Mouse (Mus musculus) 3134 (cell line): Measurements from ENCODE around the gene Baz2b.
A peak's percentile ranks its signal among the peaks of the same experiment; 100 is the strongest.

Experiments
- DNase-seq: peaks from one replicate; pipeline ENCODE4 v3.0.0-alpha.2; 2011; ENCODE audit warnings: low spot score; ENCODE audit not compliant: insufficient read length; ENCODE audit errors: extremely low read depth

Gene Baz2b

DNA sequence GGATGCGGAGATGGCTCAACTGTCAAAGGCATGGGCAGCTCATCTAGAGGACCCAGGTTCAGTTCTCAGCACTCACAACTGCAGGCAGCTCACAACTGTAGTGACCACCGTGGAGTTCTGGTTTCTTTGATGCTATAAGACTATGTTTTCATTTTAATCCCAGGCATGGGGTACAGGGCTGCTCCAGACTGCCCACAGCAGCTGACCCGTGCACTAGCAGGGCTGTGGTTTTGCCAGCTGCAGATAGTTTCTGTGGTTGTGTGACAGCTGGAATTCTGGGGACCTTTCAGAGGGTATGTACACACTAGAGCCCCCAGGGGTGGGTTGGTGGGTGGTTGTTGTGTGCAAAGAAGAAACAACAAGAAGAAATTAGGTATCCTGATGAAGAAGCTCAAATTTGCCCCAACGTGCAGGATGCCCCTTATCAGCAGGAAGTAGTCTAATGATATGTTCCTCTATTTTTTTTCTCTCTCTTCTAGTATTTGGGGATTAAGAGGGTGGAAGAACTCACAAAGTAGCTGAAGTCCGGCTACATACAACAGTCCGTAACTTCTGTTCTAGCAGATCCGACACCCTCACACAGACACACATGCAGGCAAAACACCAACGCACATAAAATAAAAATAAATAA, 6.6 kb downstream of the Baz2b start:
- no peak for DNase-seq

DNA sequence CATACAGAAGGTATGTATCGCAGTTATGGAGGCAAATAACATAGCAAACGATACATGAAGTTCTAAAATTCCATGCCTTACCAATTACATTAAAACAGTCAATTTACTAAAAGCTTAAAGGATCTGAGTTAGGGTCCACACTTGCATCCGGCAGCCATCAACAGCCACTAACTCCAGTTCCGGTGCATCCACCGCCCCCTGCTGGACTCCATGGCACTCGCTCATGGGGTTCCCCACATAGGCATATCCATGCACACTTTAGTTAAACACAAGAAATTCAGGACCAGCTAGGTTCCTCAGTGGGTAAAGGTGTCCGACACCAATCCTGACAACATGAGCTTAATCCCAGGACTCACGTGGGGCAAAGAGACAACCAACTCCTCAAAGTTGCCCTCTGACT, 9.0 kb downstream of the Baz2b start:
- DNase-seq: peak; percentile 19

DNA sequence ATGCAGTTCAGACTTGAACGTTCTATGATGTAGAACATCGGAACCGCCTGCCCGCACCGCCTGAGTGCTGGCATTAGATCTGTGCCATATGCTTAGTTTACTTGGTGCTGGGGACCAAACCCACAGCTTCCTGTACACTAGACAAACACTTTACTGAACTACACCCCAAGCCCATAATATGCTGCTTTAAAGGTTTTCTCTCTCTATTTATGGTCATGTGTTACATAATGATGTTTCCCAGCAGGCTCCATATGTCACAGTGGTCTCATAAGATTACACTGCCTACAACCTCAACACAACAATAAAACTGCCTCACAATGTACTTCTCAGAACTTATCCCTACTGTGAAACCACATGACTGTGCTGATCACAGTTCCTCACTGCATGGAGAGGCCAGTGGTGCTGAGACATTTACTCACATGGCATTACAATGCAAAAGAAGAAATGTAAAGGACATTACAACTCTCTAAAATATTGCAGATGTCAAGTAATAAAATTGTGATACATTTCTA, 9.5 kb downstream of the Baz2b start:
- DNase-seq: no peak

DNA sequence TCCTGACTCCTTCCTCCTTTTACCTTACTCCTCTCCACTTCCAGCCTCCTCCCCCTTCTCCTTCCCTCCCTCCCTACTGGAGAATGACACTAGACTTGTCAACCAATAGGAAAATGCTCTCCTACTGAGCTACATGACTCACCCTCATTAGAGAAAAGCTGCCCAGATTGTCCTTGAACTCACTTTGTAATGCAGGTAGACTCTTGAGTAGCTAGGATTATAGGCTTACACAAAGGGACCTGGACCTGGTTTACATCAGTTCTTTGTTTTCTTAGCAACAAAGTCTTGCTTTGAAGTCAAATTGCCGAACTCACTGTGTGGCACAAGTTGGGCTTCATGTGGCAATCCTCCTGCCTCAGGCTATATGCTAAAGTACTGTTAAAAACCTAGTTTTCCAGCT, 12.8 kb downstream of the Baz2b start:
- no peak for DNase-seq

DNA sequence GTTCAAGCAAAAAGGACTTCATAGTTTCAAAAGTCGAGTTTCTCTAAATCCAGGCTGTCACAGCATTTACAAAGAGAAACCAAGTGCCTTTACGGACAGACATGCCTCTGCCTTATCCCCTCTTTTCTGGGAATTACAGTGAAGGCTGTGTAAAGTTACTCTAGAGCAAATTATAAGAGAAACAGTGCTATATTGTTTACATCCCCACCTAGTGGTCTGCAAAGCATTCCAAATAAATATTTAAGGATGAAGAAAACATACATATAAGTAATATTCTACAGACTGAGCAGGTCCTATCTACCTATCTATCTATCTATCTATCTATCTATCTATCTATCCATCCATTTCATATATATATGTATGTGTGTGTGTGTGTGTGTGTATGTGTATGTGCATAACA, 27.9 kb downstream of the Baz2b start:
- no peak for DNase-seq

DNA sequence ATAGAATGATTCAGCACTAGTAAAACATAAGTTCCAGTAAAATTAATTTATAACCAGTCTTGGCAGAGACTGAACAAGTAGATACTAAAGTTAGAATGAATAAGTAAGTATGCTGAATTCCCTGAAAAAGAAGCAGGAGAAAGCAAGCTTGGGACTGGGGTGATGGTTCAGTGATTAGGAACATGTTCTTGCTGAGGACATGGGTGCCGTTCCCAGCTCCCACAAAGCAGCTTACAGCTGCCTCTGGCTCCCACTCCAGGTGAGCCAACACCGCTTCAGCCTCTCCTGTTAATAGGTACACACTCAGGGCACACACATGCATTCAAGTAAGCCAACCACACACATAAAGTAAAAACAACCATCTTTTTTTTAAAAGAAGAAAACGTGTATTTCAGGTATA, 32.1 kb downstream of the Baz2b start:
- DNase-seq: no peak

DNA sequence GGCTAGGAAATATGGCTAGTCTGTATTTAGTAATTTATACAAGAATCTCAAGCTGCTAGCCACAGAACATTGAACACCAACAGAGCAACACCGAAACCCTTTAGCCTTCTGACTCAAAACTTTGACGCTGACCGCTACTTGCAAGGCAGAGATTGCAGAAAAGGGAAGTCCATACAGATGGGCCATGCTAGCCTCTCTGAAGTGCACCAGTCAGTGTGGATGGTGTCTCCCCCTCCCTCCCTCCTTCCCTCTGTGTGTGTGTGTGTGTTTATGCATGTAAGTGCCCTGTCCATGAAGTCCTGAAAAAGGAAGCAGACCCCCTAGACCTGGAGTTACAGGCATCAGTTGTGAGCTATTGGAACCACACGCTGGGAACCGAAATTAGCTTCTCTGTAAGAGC, 33.6 kb downstream of the Baz2b start:
- no peak for DNase-seq

DNA sequence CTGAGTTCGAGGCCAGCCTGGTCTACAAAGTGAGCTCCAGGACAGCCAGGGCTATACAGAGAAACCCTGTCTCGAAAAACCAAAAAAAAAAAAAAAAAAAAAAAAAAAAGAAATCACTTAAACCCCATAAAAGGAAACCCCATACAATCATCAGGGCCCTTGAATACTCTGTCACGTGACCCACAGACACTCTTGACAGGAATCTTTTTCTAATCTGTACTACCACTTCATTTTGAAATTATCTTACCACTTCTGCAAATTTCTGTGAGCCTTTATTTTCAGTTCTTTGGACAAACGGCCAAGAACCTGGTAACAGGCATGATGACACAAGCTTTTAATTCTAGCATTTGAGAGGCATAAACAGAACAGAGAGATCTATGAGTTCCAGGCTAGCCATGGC, 34.6 kb downstream of the Baz2b start:
- DNase-seq: no peak

DNA sequence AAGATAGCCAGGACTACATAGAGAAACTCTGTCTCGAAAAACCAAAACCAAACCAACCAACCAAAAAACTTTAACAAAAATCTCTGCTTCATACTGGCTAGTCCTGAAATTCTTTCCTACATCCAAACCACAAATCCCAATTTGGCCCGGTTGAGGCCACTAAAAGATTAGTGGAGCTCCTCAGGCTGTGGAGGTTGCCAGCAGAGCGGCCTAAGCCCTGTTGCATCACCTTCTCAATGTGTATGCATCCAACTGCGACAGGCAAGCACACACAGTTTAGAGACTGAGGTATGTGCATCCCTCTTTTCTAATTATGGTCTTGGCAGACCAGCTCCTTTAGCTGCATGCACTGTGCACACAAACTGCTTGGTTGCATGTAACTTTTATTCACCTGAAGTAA, 36.0 kb downstream of the Baz2b start:
- DNase-seq: peak; percentile 39

DNA sequence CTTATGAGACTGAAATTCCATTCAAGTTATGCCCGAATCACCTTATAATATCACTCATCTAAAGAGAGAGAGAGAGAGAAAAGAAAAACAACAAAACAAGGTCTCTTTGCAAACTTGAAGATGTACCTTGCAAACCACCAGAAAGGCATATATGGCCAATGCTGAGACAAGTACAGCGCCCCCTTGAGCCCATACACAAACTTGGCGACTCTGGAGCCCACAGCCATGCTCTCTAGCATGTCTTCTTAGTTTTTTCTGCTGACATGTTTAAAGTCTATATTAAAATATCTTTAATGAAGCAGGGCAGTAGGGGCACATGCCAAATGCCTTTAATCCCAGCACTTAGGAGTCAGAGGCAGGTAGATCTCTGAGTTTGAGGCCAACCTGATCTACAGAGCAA, 36.4 kb downstream of the Baz2b start:
- peak; percentile 30 for DNase-seq

DNA sequence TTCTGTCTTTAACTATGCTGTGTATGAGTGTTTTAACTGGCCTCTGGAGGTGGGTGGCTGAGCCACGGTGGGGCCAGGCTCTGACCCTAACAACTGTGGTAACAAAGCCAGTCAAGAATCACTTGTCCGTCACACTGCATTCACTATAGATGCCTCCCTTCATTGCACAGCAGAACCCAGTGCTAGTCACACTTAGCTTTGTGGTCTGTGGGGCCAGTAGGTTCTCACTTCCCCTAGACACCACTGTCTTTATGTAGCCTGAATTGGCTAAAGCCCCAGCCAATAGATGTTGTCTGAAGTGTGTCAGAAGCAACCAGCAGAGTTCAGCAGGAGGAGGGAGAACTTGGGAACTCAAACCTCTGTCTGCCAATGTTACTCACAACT, 37.1 kb downstream of the Baz2b start:
- DNase-seq: peak; percentile 28

DNA sequence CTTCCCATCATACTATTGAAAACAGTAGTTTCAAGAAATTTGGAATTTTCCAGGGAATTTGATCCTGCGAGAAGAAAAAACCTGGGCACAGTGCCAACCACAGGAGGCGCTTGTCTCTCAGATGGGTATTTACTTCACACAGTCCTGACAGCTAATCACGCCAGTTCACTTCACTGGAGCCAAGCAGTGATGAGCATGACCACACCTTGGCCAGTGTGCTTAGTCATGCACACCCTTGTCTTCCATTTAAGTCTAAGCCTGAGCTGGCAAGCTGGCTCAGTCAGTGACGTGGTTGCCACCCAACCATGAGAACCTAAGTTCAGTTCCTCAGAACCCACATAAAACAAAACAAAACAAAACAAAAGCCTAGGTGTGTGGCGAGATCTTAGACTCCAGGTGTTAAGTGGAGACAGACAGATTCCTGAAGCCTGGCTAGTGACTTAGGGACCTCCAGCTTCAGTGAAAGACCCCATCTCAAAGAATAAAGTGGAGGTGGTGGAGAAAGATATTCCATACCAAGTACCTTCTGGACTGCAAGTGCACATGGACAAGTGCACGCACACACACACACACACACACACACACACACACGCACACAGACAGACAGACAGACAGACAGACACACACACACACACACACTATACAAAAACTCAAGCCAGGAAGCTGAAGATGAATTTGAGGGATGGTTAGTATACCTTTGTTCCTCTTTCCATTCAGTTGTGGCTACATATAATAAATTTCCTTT, 37.7 kb downstream of the Baz2b start:
- DNase-seq: peak; percentile 65

DNA sequence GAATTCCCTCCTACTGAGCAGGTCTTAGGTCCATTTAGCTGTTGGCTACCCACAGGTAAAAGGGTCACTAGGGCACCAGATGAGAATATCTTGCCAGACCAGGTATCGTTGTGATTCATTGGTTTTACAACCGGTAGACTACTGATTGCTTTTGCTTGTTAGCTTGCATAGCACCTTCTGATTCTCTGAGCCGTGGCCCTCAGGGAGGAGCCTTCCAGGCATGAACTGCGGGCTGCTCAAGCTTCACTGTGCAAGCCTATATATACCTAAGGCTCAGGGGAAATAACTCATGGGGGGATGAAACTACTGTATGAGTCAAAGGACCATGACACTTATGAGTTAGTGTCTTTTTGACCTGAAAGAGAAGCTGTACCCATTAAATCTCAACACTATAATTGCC, 42.8 kb downstream of the Baz2b start:
- no peak for DNase-seq

DNA sequence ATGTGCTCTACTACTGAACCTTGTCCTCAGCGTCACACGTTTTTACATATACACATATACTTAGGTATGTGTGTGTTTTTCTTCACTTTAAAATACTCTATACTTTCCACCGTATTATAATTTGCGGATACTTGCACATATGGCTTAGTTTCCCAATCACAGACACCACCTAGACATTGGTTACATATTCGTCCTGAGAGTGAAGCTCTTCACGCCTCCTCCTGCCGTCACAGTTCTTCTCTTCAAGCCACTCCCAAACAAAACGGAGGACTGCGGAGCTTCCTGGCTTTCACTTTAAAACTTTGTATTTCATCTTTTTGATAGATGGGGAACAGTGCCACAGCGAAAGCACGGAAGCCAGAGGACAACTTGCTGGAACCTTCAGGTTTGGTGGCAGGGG, 44.0 kb downstream of the Baz2b start:
- no peak for DNase-seq

DNA sequence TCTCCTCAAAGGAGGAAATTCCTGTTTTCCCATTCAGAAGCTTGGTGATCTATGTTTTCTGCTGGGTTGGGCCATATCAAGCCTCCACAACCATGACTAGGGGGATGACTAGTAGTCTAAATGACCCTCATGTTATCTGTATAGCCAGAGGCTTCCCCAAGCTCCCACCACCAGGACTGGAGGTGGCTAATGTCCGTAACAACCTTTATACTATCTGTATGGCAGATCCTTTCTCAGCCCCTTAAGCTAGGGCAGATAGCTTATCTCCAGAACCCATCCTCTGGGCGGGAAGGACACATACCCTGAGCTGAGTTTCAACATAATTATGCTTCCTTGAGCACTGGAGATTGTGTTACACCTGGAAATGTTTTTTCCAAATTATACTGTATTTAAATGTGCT, 45.9 kb downstream of the Baz2b start:
- no peak for DNase-seq

DNA sequence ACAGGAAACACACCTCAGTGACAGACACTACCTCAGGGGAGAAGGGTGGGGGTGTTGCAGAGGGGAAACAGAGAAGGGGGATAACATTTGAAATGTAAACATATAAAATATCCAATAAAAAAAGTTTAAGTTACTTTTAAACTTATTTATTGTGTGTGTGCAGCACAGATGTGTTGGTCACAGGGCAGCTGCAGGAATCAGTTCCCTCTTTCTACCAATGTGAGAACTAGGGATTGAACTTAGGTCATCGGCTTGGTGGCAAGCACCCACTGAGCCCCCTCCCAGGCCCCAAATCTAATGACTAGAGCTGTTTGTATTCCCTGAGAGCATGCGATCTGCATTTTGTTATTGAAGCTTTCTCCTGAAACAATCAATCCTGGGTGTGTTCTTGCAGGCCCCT, 57.2 kb downstream of the Baz2b start:
- DNase-seq: no peak

DNA sequence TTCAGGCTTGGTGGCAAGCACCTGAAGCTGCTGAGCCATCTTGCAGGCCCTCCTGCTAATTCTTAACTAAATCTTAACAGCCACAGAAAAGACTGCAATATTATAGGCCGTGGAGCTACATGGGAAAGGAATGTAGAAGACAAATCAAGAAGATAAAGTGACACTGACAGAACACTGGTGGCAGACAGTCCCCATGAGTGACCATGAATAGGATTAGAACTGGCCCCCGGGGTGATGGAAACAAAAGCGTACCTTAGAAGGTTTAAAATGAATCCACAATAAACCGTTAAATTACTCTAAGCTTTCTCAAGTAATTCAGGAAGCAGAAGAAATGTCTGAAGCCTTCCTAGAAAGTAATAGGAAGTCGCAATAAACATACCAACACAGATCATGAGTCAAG, 61.0 kb downstream of the Baz2b start:
- DNase-seq: no peak

DNA sequence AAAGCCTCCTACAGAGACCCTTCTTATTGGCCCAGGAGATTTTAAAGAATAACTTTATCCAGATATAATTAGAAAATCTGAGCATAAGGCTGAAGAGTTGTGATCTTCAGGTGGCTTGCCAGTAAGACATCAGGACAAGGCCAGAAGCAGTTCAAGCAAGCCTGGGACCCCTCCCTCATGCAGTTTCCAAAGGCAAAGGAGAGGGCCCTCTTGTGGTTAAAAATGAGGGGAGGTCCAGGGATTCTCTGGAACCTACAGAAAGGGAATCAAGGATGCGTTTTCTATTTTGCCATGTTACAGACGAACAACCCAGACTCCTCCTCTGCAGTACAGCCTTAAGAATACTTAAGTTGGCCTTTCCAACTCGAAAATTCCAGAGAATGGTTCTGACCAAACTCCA, 62.2 kb downstream of the Baz2b start:
- DNase-seq: no peak

DNA sequence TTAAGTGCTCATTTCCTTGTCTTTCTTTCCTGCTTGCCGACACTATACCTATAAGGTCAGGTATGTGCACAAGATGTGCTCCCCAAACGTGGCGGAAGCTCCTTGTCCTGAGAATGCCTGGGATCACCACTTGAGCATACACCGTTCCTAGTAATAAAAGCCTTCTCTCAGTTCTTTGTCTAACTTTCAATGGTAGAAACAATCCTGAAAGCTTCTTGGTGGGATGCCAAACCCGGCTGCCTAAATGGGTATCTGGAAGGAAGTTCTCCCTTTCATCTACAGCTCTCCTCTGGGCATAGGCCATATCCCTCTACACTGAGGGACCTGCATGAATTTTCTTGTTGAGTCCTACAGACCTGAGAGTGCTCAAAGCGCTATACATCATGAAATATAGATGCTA, 63.9 kb downstream of the Baz2b start:
- no peak for DNase-seq

DNA sequence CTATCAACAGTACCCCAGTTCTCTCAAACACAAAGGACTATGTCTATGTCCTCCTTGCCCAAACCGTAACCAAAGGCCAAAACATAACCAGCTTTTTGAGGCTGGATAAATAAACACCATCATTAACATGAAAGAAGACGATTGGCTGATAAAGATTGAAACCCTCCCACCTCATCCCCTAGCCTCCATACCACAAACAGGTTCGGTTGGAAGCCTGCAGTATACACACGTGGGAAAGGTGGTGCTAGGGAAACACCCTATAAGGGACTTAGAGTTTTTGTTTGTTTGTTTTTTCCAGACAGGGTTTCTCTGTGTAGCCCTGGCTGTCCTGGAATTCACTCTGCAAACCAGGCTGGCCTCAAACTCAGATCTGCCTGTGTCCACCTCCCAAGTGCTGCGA, 66.3 kb downstream of the Baz2b start:
- no peak for DNase-seq

DNA sequence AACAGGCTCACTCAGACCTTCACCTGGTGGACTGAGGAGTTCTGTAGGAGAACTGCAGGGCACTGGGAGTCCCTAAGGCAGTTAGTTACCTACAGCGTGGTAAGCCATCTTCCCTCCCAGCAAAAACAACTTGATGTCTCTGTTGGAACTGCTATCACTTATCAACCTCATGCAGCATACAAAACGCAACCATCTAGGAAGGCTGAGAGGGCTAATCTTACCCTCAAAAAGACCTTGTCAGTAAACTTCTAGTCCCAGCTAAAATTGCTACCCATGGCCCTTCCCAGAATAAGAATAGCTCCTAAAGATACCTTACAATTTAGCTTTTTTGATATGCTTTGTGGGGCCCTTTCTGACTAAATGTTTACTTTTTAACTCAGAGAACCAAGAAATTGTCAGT, 67.4 kb downstream of the Baz2b start:
- no peak for DNase-seq

DNA sequence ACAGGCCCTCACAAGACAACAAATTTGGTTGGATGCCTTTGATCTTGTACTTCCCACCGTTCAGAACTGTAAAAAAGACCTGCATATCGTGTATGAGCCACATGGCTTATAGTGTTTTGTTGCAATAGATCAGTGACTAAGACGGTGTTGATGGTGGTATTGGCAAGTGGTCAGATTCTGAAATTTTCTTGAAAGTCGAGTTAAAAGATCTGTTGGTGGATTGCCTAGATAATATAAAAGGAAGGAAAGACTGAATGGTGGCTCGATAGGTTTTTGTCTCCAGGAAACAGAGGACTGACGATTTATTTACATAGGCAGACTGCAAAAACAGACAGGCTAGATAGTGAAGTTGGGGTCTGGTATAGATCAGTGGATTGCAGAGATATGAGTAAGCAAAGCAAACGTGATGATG, 70.9 kb downstream of the Baz2b start:
- no peak for DNase-seq

DNA sequence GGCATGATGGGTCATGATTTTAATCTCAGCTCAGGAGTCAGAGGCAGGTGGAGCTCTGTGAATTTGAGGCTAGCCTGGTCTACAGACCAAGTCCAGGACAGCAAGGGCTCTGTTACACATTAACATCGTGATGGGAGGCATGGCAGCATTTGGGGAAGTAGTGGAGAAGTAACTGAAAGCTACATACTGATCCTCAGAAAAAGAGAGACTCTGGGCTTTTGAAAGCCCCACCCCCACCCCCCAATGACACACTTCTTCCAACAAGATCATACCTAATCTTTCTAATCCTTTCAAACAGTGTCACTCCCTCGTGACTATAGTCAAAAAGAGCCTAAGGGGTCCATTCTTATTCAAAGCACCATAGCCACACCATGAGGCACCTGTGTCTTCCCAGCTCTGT, 73.8 kb downstream of the Baz2b start:
- no peak for DNase-seq
